Mouse (Mus musculus) megakaryocyte, embryonic 14.5 days (primary cell): ENCODE data around the gene Olfr933.

ENCODE experiments used
- FLI1 ChIP-seq: IDR thresholded peaks from 2 replicates; pipeline ENCODE4 v1.6.1; 2012; ENCODE audit warnings: low read length, inconsistent platforms, mixed read lengths
- GATA1 ChIP-seq: IDR thresholded peaks from 3 replicates; pipeline ENCODE4 v1.6.1; 2012; ENCODE audit warnings: mixed read lengths, low read length, inconsistent platforms, borderline replicate concordance

- TF ChIP-seq GATA1 (no peak), FLI1 (no peak)
Observed at GRCm38 (mm10) chr9:38954124-38954416, 18.0 kb upstream of the Olfr933 start.
